Mouse (Mus musculus) midbrain, embryonic 11.5 days (tissue): ENCODE measurements around the gene Thap7. TPM values are rescaled to one million over a fixed set of nuclear protein-coding genes. Genes with fewer than 3 reads are reported as not detected.

Source experiments
- ATAC-seq: fragments of 200-750 bp; cut with Nextera tagmentation; 2 replicates; pipeline ENCODE4 v1.8.0; 2017; ENCODE audit warnings: moderate TSS enrichment, moderate library complexity; ENCODE audit not compliant: low FRiP score
- DNase-seq: peaks from one replicate; pipeline ENCODE4 v3.0.0; 2015; ENCODE audit warnings: low spot score; ENCODE audit errors: missing footprints
- H3K27ac ChIP-seq: fragments of 300-500 bp; sonication (generic); 2 replicates; pipeline ENCODE4 v1.5.1; 2014; ENCODE audit warnings: low read depth, low read length
- H3K27me3 ChIP-seq: fragments of 300-500 bp; sonication (generic); 2 replicates; pipeline ENCODE4 v1.6.1; 2014; ENCODE audit warnings: mild to moderate bottlenecking, low read length, moderate library complexity, mixed read lengths; ENCODE audit not compliant: control insufficient read depth, insufficient read depth
- H3K36me3 ChIP-seq: fragments of 300-500 bp; sonication (generic); 2 replicates; pipeline ENCODE4 v1.6.1; 2014; ENCODE audit warnings: mild to moderate bottlenecking, low read length, moderate library complexity, mixed read lengths; ENCODE audit not compliant: control insufficient read depth, insufficient read depth
- H3K4me1 ChIP-seq: fragments of 300-500 bp; sonication (generic); 2 replicates; pipeline ENCODE4 v1.6.1; 2014; ENCODE audit warnings: low read length; ENCODE audit not compliant: control insufficient read depth, insufficient read depth
- H3K4me2 ChIP-seq: fragments of 300-500 bp; sonication (generic); 2 replicates; pipeline ENCODE4 v1.6.1; 2014; ENCODE audit warnings: mild to moderate bottlenecking, moderate library complexity
- H3K4me3 ChIP-seq: fragments of 300-500 bp; sonication (generic); 2 replicates; pipeline ENCODE4 v1.5.1; 2014; ENCODE audit warnings: low read depth, low read length
- H3K9ac ChIP-seq: fragments of 300-500 bp; sonication (generic); 2 replicates; pipeline ENCODE4 v1.6.1; 2014; ENCODE audit warnings: low read length
- H3K9me3 ChIP-seq: fragments of 300-500 bp; sonication (generic); 2 replicates; pipeline ENCODE4 v1.6.1; 2016; ENCODE audit warnings: low read length; ENCODE audit not compliant: control insufficient read depth
- WGBS: fragments of 180-500 bp; shearing (Covaris S2); extraction: QIAGEN DNeasy Blood & Tissue Kit; methylation state at CpG from one replicate; pipeline ENCODE4 v1.1.7; 2014; 5-methylcytosine and 5-hydroxymethylcytosine counted together
- polyA plus RNA-seq: library from polyadenylated mRNA; unstranded; fragments of >200 nt; fragmentation: Nextera tagmentation; extraction: Ambion mirVana; gene quantifications from 2 replicates; pipeline ENCODE4 v1.2.1, GENCODE M21; 2014

Gene Thap7
- polyA plus RNA-seq = 46.7 and 47.1 TPM in 2 replicates

GRCm38 (mm10) chr16:17530640-17531288 lies at the start of gene Thap7:
Thap7 (minus strand) TSS chr16:17531136.
- under 1% methylated on average over 67 of the region's 67 CpGs for WGBS
- Histone ChIP-seq H3K9me3 (no peaks in the 10 kb centered on the region), H3K27ac (peak within 1 kb of the TSS; percentile 90), H3K9ac (peak within 1 kb of the TSS; percentile 88), H3K4me2 (peak within 1 kb of the TSS; percentile 93), H3K36me3 (peaks cover 12% of the 10 kb centered on the region), H3K27me3 (no peaks in the 10 kb centered on the region), H3K4me3 (peak within 1 kb of the TSS; percentile 58), H3K4me1 (peaks cover 18% of the 10 kb centered on the region)
- DNase-seq (peak; percentile 100), ATAC-seq (peak; percentile 96)

DNA sequence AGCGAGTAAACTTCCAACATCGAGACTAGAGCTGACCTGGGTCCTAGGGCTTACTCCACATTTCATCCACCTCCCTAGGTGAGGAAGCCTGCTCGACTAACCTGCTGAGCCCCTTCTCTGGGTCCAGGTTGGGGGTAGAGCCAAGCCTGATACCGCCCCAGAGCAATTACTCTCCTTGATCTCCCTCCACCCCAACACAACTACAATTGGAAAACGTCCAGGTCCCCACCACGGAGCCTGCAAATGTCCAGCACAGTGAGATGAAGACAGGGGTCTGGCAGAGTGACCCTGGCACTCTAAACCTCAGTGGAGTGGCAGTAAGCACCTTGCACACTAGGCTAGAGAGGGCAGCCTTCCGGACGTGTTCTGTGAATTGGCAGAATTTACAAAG lies 45.9 kb upstream of the Thap7 start:
- no peak overlapping the region for H3K27ac ChIP-seq
- no peak for ATAC-seq
- peaks cover 19% of the 10 kb centered on the region for H3K27me3 ChIP-seq

GRCm38 (mm10) chr16:17575870-17576824 lies 45.2 kb upstream of the Thap7 start:
- Histone ChIP-seq H3K36me3 (no peaks in the 10 kb centered on the region), H3K4me2 (peak overlapping the region; percentile 72), H3K4me3 (peak overlapping the region; percentile 39), H3K9ac (peak overlapping the region; percentile 51), H3K27me3 (peaks cover 19% of the 10 kb centered on the region), H3K9me3 (no peaks in the 10 kb centered on the region), H3K27ac (no peak overlapping the region), H3K4me1 (peaks cover 3% of the 10 kb centered on the region; the same call in 1 of the 2 replicates)
- ATAC-seq = peak; percentile 38; the same call in 1 of the 2 replicates
- DNase-seq = peak; percentile 86
- WGBS = 15% methylated on average over 45 of the region's 45 CpGs

More for the DNA sequence above, 45.9 kb upstream of the Thap7 start:
- Histone ChIP-seq H3K36me3 (no peaks in the 10 kb centered on the region), H3K4me1 (peaks cover 3% of the 10 kb centered on the region; the same call in 1 of the 2 replicates), H3K9ac (peak overlapping the region; percentile 51), H3K9me3 (no peaks in the 10 kb centered on the region), H3K4me2 (peak overlapping the region; percentile 72), H3K4me3 (peak overlapping the region; percentile 39)
- no peak for DNase-seq
- WGBS = 17% methylated on average over 8 of the region's 8 CpGs

- Histone ChIP-seq H3K27me3 (0 out of 2 replicates have a peak, but pooled peaks cover 3% of the 10 kb centered on the region), H3K4me2 (no peak overlapping the region), H3K9ac (no peak overlapping the region), H3K4me3 (no peak overlapping the region), H3K4me1 (peaks cover 8% of the 10 kb centered on the region), H3K36me3 (no peaks in the 10 kb centered on the region), H3K9me3 (no peaks in the 10 kb centered on the region), H3K27ac (no peak overlapping the region)
- DNase-seq (no peak), ATAC-seq (no peak)
- 22% methylated on average over 4 of the region's 4 CpGs for WGBS
These were observed 35.2 kb upstream of the Thap7 start for GRCm38 (mm10) chr16:17566186-17566585.

GRCm38 (mm10) chr16:17564771-17565170 lies 33.8 kb upstream of the Thap7 start:
- Histone ChIP-seq H3K4me2 (no peak overlapping the region), H3K4me1 (peaks cover 12% of the 10 kb centered on the region), H3K4me3 (no peak overlapping the region), H3K27ac (no peak overlapping the region), H3K9ac (no peak overlapping the region), H3K36me3 (no peaks in the 10 kb centered on the region), H3K9me3 (no peaks in the 10 kb centered on the region), H3K27me3 (0 out of 2 replicates have a peak, but pooled peaks cover 3% of the 10 kb centered on the region)
- ATAC-seq (no peak), DNase-seq (no peak)
- 75% methylated on average over 3 of the region's 3 CpGs for WGBS

DNA sequence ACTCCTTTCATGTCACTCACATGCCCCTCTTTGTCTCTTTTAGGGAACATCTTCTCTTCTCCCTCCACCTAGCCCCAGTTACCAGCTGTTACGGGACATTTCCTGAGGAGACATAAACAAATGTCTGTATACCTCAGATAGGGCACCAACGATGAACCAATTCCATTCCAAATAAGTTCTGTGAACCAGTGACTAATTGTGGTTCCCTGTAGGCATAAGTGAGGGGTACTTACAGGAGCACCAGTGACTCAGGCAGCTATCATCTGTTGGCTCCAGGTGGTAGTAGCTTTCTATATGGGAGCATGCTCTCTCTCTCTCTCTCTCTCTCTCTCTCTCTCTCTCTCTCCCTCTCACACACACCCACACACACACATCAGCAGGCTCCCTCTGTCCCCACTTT lies 33.3 kb upstream of the Thap7 start:
- Histone ChIP-seq H3K27me3 (0 out of 2 replicates have a peak, but pooled peaks cover 3% of the 10 kb centered on the region), H3K4me1 (peaks cover 16% of the 10 kb centered on the region), H3K36me3 (no peaks in the 10 kb centered on the region), H3K27ac (no peak overlapping the region), H3K9ac (no peak overlapping the region), H3K9me3 (no peaks in the 10 kb centered on the region), H3K4me3 (no peak overlapping the region), H3K4me2 (no peak overlapping the region)
- 86% methylated on average over 2 of the region's 2 CpGs for WGBS
- no peak for DNase-seq
- ATAC-seq = no peak

DNA sequence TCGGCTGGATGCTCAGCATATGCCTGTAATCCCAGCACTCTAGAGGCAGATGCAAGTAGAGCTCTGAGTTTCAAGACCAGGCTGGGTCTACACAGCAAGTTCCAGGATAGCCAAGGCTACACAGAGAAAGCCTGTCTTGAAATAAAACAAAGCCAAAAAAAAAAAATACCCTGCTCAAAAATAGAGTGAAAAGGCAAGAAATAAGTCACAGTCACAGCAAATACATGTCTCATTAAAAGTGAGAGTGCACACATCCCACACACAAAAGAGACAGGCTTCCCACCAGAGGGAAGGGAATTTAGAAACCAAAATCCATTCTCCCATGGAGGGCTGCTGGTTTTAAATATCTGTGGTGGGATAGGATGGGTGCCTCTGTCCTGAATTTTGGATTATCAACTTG lies 32.6 kb upstream of the Thap7 start:
- Histone ChIP-seq H3K9me3 (no peaks in the 10 kb centered on the region), H3K36me3 (no peaks in the 10 kb centered on the region), H3K27ac (no peak overlapping the region), H3K27me3 (0 out of 2 replicates have a peak, but pooled peaks cover 3% of the 10 kb centered on the region), H3K9ac (no peak overlapping the region), H3K4me3 (no peak overlapping the region), H3K4me2 (no peak overlapping the region), H3K4me1 (peaks cover 22% of the 10 kb centered on the region)
- WGBS = 43% methylated on average over 1 of the region's 1 CpGs
- ATAC-seq (no peak), DNase-seq (no peak)

DNA sequence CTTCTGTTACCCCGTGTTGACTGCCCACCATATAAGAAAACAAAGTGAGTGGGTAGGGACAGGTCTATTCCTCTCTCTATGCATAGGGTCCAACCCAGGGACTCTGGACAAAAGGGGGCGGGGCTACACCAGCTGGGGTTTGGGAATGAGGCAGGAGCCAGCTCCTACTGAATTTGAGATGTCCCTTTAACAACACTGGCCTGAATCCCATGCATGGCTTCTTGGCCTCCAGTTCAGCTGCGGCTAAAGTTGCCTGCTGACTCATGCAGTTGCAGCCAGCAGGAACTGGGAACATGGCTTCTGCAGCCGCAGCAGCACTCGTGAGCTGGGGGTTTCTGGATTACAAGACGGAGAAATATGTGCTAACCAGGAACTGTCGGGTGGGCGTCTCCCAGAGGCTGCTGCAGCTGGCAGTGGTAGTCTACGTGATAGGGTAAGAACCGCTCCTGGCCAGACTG lies 30.8 kb upstream of the Thap7 start, which contains the start of gene P2rx6:
TSS of gene P2rx6 (plus strand) at position 135 of the 458 bp plus-strand sequence.
- peak; percentile 95 for DNase-seq
- Histone ChIP-seq H3K9ac (peak within 1 kb of the TSS; percentile 30; the same call in 1 of the 2 replicates), H3K27ac (peak within 1 kb of the TSS; percentile 40; the same call in 1 of the 2 replicates), H3K9me3 (no peaks in the 10 kb centered on the region), H3K36me3 (no peaks in the 10 kb centered on the region), H3K4me1 (peaks cover 28% of the 10 kb centered on the region), H3K4me2 (peak within 1 kb of the TSS; percentile 51), H3K4me3 (peak within 1 kb of the TSS; percentile 17; the same call in 1 of the 2 replicates), H3K27me3 (0 out of 2 replicates have a peak, but pooled peaks cover 3% of the 10 kb centered on the region)
- WGBS = 2% methylated on average over 10 of the region's 10 CpGs
- peak; percentile 45; the same call in 1 of the 2 replicates for ATAC-seq
